Mouse (Mus musculus): ENCODE measurements around the gene Gm49601. TPM values are rescaled to one million over a fixed set of nuclear protein-coding genes. Genes with fewer than 3 reads are reported as not detected.

The Gm49601 gene
- polyA plus RNA-seq, 1 experiment from 2014 or later, result 3.3 TPM

GRCm38 (mm10) chr16:18644485-18644884 lies 18.3 kb upstream of the Gm49601 start:
- H3K4me3 ChIP-seq (ENCODE audit: low read depth, low read length), result no peak overlapping the region
- 86% methylated on average over 4 of the region's 4 CpGs for WGBS

GRCm38 (mm10) chr16:18643406-18643998 lies 17.3 kb upstream of the Gm49601 start:
- H3K27ac ChIP-seq (ENCODE audit: low read depth, low read length), result no peak overlapping the region

More at GRCm38 (mm10) chr16:18644485-18644884, 18.3 kb upstream of the Gm49601 start:
- H3K27me3 ChIP-seq (ENCODE audit: control insufficient read depth, insufficient read depth, low read length), result no peaks in the 10 kb centered on the region
- DNase-seq (ENCODE audit: low spot score, missing footprints) (no peak), ATAC-seq (ENCODE audit: low FRiP score) (no peak)
- no peaks in the 10 kb centered on the region for H3K4me1 ChIP-seq (ENCODE audit: control insufficient read depth, insufficient read depth, low read length)
- H3K36me3 ChIP-seq (ENCODE audit: control insufficient read depth, insufficient read depth, low read length), result no peaks in the 10 kb centered on the region
- H3K9ac ChIP-seq (ENCODE audit: low read length), result no peak overlapping the region
- no peaks in the 10 kb centered on the region for H3K9me3 ChIP-seq (ENCODE audit: control insufficient read depth, low read length)
- H3K4me2 ChIP-seq, result no peak overlapping the region
- H3K27ac ChIP-seq (ENCODE audit: low read depth, low read length), result no peak overlapping the region

GRCm38 (mm10) chr16:18642897-18643296 lies 16.7 kb upstream of the Gm49601 start:
- Histone ChIP-seq H3K27me3 (ENCODE audit: control insufficient read depth, insufficient read depth, low read length) (no peaks in the 10 kb centered on the region), H3K9ac (ENCODE audit: low read length) (no peak overlapping the region), H3K27ac (ENCODE audit: low read depth, low read length) (no peak overlapping the region), H3K4me2 (no peak overlapping the region), H3K36me3 (ENCODE audit: control insufficient read depth, insufficient read depth, low read length) (no peaks in the 10 kb centered on the region), H3K9me3 (ENCODE audit: control insufficient read depth, low read length) (no peaks in the 10 kb centered on the region), H3K4me3 (ENCODE audit: low read depth, low read length) (no peak overlapping the region), H3K4me1 (ENCODE audit: control insufficient read depth, insufficient read depth, low read length) (no peaks in the 10 kb centered on the region)
- 83% methylated on average over 4 of the region's 4 CpGs for WGBS
- ATAC-seq (ENCODE audit: low FRiP score), result no peak
- no peak for DNase-seq (ENCODE audit: low spot score, missing footprints)

More at GRCm38 (mm10) chr16:18643406-18643998, 17.3 kb upstream of the Gm49601 start:
- Histone ChIP-seq H3K27me3 (ENCODE audit: control insufficient read depth, insufficient read depth, low read length) (no peaks in the 10 kb centered on the region), H3K4me3 (ENCODE audit: low read depth, low read length) (no peak overlapping the region), H3K4me1 (ENCODE audit: control insufficient read depth, insufficient read depth, low read length) (no peaks in the 10 kb centered on the region), H3K4me2 (no peak overlapping the region), H3K36me3 (ENCODE audit: control insufficient read depth, insufficient read depth, low read length) (no peaks in the 10 kb centered on the region), H3K9me3 (ENCODE audit: control insufficient read depth, low read length) (no peaks in the 10 kb centered on the region), H3K9ac (ENCODE audit: low read length) (no peak overlapping the region)
- ATAC-seq (ENCODE audit: low FRiP score) (no peak), DNase-seq (ENCODE audit: low spot score, missing footprints) (no peak)
- WGBS, result 81% methylated on average over 11 of the region's 11 CpGs

GRCm38 (mm10) chr16:18642291-18642690 lies 16.1 kb upstream of the Gm49601 start:
- Histone ChIP-seq H3K9me3 (ENCODE audit: control insufficient read depth, low read length) (no peaks in the 10 kb centered on the region), H3K9ac (ENCODE audit: low read length) (no peak overlapping the region), H3K27ac (ENCODE audit: low read depth, low read length) (no peak overlapping the region), H3K27me3 (ENCODE audit: control insufficient read depth, insufficient read depth, low read length) (no peaks in the 10 kb centered on the region), H3K4me3 (ENCODE audit: low read depth, low read length) (no peak overlapping the region), H3K4me1 (ENCODE audit: control insufficient read depth, insufficient read depth, low read length) (no peaks in the 10 kb centered on the region), H3K36me3 (ENCODE audit: control insufficient read depth, insufficient read depth, low read length) (no peaks in the 10 kb centered on the region), H3K4me2 (no peak overlapping the region)
- ATAC-seq (ENCODE audit: low FRiP score), result no peak
- no peak for DNase-seq (ENCODE audit: low spot score, missing footprints)
- 67% methylated on average over 7 of the region's 7 CpGs for WGBS

GRCm38 (mm10) chr16:18639382-18639929 lies 13.2 kb upstream of the Gm49601 start:
- no peak for ATAC-seq (ENCODE audit: low FRiP score)
- 81% methylated on average over 1 of the region's 1 CpGs for WGBS

GRCm38 (mm10) chr16:18638396-18638795 lies 12.2 kb upstream of the Gm49601 start:
- no peak for DNase-seq (ENCODE audit: low spot score, missing footprints)
- 59% methylated on average over 2 of the region's 2 CpGs for WGBS

More at GRCm38 (mm10) chr16:18639382-18639929, 13.2 kb upstream of the Gm49601 start:
- H3K4me1 ChIP-seq (ENCODE audit: control insufficient read depth, insufficient read depth, low read length), result no peaks in the 10 kb centered on the region
- H3K36me3 ChIP-seq (ENCODE audit: control insufficient read depth, insufficient read depth, low read length), result no peaks in the 10 kb centered on the region
- H3K27ac ChIP-seq (ENCODE audit: low read depth, low read length), result no peak overlapping the region
- no peak overlapping the region for H3K9ac ChIP-seq (ENCODE audit: low read length)
- DNase-seq (ENCODE audit: low spot score, missing footprints), result no peak
- H3K27me3 ChIP-seq (ENCODE audit: control insufficient read depth, insufficient read depth, low read length), result no peaks in the 10 kb centered on the region
- no peak overlapping the region for H3K4me3 ChIP-seq (ENCODE audit: low read depth, low read length)
- no peaks in the 10 kb centered on the region for H3K9me3 ChIP-seq (ENCODE audit: control insufficient read depth, low read length)
- H3K4me2 ChIP-seq, result no peak overlapping the region

GRCm38 (mm10) chr16:18636804-18637203 lies 10.6 kb upstream of the Gm49601 start:
- H3K27me3 ChIP-seq (ENCODE audit: control insufficient read depth, insufficient read depth, low read length), result no peaks in the 10 kb centered on the region
- no peaks in the 10 kb centered on the region for H3K9me3 ChIP-seq (ENCODE audit: control insufficient read depth, low read length)
- no peaks in the 10 kb centered on the region for H3K36me3 ChIP-seq (ENCODE audit: control insufficient read depth, insufficient read depth, low read length)
- no peak overlapping the region for H3K4me3 ChIP-seq (ENCODE audit: low read depth, low read length)
- WGBS, result 40% methylated on average over 3 of the region's 3 CpGs
- no peak overlapping the region for H3K9ac ChIP-seq (ENCODE audit: low read length)
- DNase-seq (ENCODE audit: low spot score, missing footprints) (no peak), ATAC-seq (ENCODE audit: low FRiP score) (no peak)
- H3K4me2 ChIP-seq, result no peak overlapping the region
- H3K4me1 ChIP-seq (ENCODE audit: control insufficient read depth, insufficient read depth, low read length), result no peaks in the 10 kb centered on the region
- H3K27ac ChIP-seq (ENCODE audit: low read depth, low read length), result no peak overlapping the region

More at GRCm38 (mm10) chr16:18638396-18638795, 12.2 kb upstream of the Gm49601 start:
- Histone ChIP-seq H3K9ac (ENCODE audit: low read length) (no peak overlapping the region), H3K36me3 (ENCODE audit: control insufficient read depth, insufficient read depth, low read length) (no peaks in the 10 kb centered on the region), H3K27me3 (ENCODE audit: control insufficient read depth, insufficient read depth, low read length) (no peaks in the 10 kb centered on the region), H3K27ac (ENCODE audit: low read depth, low read length) (no peak overlapping the region), H3K4me3 (ENCODE audit: low read depth, low read length) (no peak overlapping the region), H3K4me1 (ENCODE audit: control insufficient read depth, insufficient read depth, low read length) (no peaks in the 10 kb centered on the region), H3K9me3 (ENCODE audit: control insufficient read depth, low read length) (no peaks in the 10 kb centered on the region), H3K4me2 (no peak overlapping the region)
- ATAC-seq (ENCODE audit: low FRiP score), result no peak

- no peak overlapping the region for H3K4me3 ChIP-seq (ENCODE audit: low read depth, low read length)
- H3K4me1 ChIP-seq (ENCODE audit: control insufficient read depth, insufficient read depth, low read length), result no peaks in the 10 kb centered on the region
- H3K36me3 ChIP-seq (ENCODE audit: control insufficient read depth, insufficient read depth, low read length), result no peaks in the 10 kb centered on the region
- no peak overlapping the region for H3K9ac ChIP-seq (ENCODE audit: low read length)
- H3K27ac ChIP-seq (ENCODE audit: low read depth, low read length), result no peak overlapping the region
- H3K4me2 ChIP-seq, result no peak overlapping the region
- DNase-seq (ENCODE audit: low spot score, missing footprints), result no peak
- no peaks in the 10 kb centered on the region for H3K27me3 ChIP-seq (ENCODE audit: control insufficient read depth, insufficient read depth, low read length)
- no peak for ATAC-seq (ENCODE audit: low FRiP score)
- no peaks in the 10 kb centered on the region for H3K9me3 ChIP-seq (ENCODE audit: control insufficient read depth, low read length)
- WGBS, result 79% methylated on average over 5 of the region's 5 CpGs
Observed at GRCm38 (mm10) chr16:18636401-18636800, 10.2 kb upstream of the Gm49601 start.

- Histone ChIP-seq H3K27ac (ENCODE audit: low read depth, low read length) (no peak overlapping the region), H3K27me3 (ENCODE audit: control insufficient read depth, insufficient read depth, low read length) (peaks cover under 1% of the 10 kb centered on the region), H3K4me3 (ENCODE audit: low read depth, low read length) (no peak overlapping the region), H3K36me3 (ENCODE audit: control insufficient read depth, insufficient read depth, low read length) (no peaks in the 10 kb centered on the region), H3K4me2 (no peak overlapping the region), H3K9me3 (ENCODE audit: control insufficient read depth, low read length) (no peaks in the 10 kb centered on the region), H3K4me1 (ENCODE audit: control insufficient read depth, insufficient read depth, low read length) (peaks cover 7% of the 10 kb centered on the region; the same call in 1 of the 2 replicates), H3K9ac (ENCODE audit: low read length) (no peak overlapping the region)
- no peak for DNase-seq (ENCODE audit: low spot score, missing footprints)
- ATAC-seq (ENCODE audit: low FRiP score), result no peak
- WGBS, result 28% methylated on average over 1 of the region's 1 CpGs
Observed at GRCm38 (mm10) chr16:18633333-18633732, 7.1 kb upstream of the Gm49601 start.

All from midbrain, embryonic 11.5 days (tissue).